Comparison of ENCODE assay signal across 11 mouse cellular contexts in the genomic region with DNA sequence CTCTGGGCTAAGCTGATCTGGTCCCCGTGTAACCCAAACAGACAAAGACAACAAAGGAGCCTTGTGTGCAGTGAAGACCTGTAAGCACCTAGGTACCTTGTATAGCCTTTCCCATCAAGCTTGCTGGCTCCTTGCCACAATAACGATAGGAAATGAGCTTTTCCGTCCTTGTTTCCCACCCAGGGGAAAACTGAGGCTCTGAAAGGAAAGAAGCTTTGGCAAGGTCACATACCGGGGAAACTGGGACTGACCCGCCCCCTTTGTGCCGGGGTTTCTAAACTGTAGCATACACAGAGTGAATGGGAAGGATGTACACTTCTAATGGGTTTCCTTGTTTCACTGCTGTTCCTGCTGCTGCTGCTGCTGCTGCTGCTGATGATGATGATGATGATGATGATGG. TPM values are rescaled to one million over a fixed set of nuclear protein-coding genes. Genes with fewer than 3 reads are reported as not detected.
DNase-seq lines count a peak whose midpoint lies in the region; ATAC-seq lines count a peak whose summit lies in the region.
"Had no signal": no experiment of that assay in that cellular context is flagged by ENCODE, and none has a peak within 500 bp of the region (broad histone marks: within the 10 kb centered on the region; RNA-seq: fewer than 3 reads in every experiment).

No protein-coding gene starts in this region.

- peaks cover 19% of the 10 kb centered on the region for H3K4me1 ChIP-seq in forebrain, embryonic 10.5 days
- H3K4me1 ChIP-seq in forebrain, embryonic 11.5 days (replicated peaks; ENCODE audit: control insufficient read depth, insufficient read depth, low read length) = no peaks in the 10 kb centered on the region
- peaks cover 31% of the 10 kb centered on the region for H3K4me1 ChIP-seq in hindbrain, embryonic 13.5 days (replicated peaks)

- no peak overlapping the region for H3K4me2 ChIP-seq in forebrain, embryonic 11.5 days (ENCODE audit: low read depth, low read length, severe bottlenecking)
- 0 out of 2 replicates have a peak overlapping the region, but pooled peaks have one; percentile 7 for H3K4me2 ChIP-seq in hindbrain, embryonic 13.5 days
- H3K4me2 ChIP-seq: liver, embryonic 13.5 days had no signal

- no peak overlapping the region for H3K4me3 ChIP-seq in forebrain, embryonic 10.5 days
- H3K4me3 ChIP-seq in forebrain, embryonic 11.5 days (ENCODE audit: low read depth, low read length) = no peak overlapping the region
- no peak overlapping the region for H3K4me3 ChIP-seq in hindbrain, embryonic 13.5 days
- H3K4me3 ChIP-seq: liver, embryonic 13.5 days; myocyte had no signal

- H3K9me3 ChIP-seq in forebrain, embryonic 10.5 days = no peaks in the 10 kb centered on the region
- H3K9me3 ChIP-seq in forebrain, embryonic 11.5 days (ENCODE audit: control insufficient read depth, low read length) = no peaks in the 10 kb centered on the region
- no peaks in the 10 kb centered on the region for H3K9me3 ChIP-seq in hindbrain, embryonic 13.5 days
- H3K9me3 ChIP-seq: liver, embryonic 13.5 days had no signal

- H3K27ac ChIP-seq in forebrain, embryonic 10.5 days = 0 out of 2 replicates have a peak overlapping the region, but pooled peaks have one; percentile 20
- H3K27ac ChIP-seq in forebrain, embryonic 11.5 days (ENCODE audit: low read depth, low read length) = no peak overlapping the region
- H3K27ac ChIP-seq in hindbrain, embryonic 13.5 days = peak overlapping the region; percentile 58
- H3K27ac ChIP-seq: liver, embryonic 13.5 days had no signal

- no peaks in the 10 kb centered on the region for H3K36me3 ChIP-seq in forebrain, embryonic 10.5 days (replicated peaks)
- H3K36me3 ChIP-seq in forebrain, embryonic 11.5 days (ENCODE audit: control insufficient read depth, insufficient read depth, low read length) = no peaks in the 10 kb centered on the region
- H3K36me3 ChIP-seq in hindbrain, embryonic 13.5 days = no peaks in the 10 kb centered on the region
- H3K36me3 ChIP-seq: liver, embryonic 13.5 days had no signal

- no peaks in the 10 kb centered on the region for H3K27me3 ChIP-seq in forebrain, embryonic 10.5 days (ENCODE audit: poor library complexity, severe bottlenecking)
- H3K27me3 ChIP-seq in forebrain, embryonic 11.5 days (ENCODE audit: control insufficient read depth, insufficient read depth, low read length) = no peaks in the 10 kb centered on the region
- H3K27me3 ChIP-seq in hindbrain, embryonic 13.5 days = 0 out of 2 replicates have a peak, but pooled peaks cover 8% of the 10 kb centered on the region
- H3K27me3 ChIP-seq: liver, embryonic 13.5 days had no signal

- no peak overlapping the region for H3K9ac ChIP-seq in forebrain, embryonic 11.5 days (ENCODE audit: low read length)
- 0 out of 2 replicates have a peak overlapping the region, but pooled peaks have one; percentile 19 for H3K9ac ChIP-seq in hindbrain, embryonic 13.5 days
- H3K9ac ChIP-seq: liver, embryonic 13.5 days had no signal

- no peak for DNase-seq in forebrain, embryonic 10.5 days (ENCODE audit: extremely low spot score, low spot score)
- DNase-seq in forebrain, embryonic 11.5 days (ENCODE audit: low spot score) = no peak
- peak; percentile 18 for DNase-seq in adrenal gland, postnatal 10 days
- DNase-seq in kidney, postnatal 36 days = peak; percentile 50 to 60
- DNase-seq in left cerebral cortex, adult 8-10 months (ENCODE audit: low spot score in 2 of 2) = no peak
- DNase-seq in layer of hippocampus, adult 9-10 months (ENCODE audit: low spot score) = no peak
- no peak for DNase-seq in urinary bladder, postnatal 4 days (ENCODE audit: low spot score in 2 of 2)
- DNase-seq: cerebellum, adult 9-10 months; liver, embryonic 13.5 days had no signal

- ATAC-seq in forebrain, embryonic 11.5 days (replicated peaks; ENCODE audit: low FRiP score) = no peak
- ATAC-seq in hindbrain, embryonic 13.5 days (ENCODE audit: low FRiP score) = no peak

- 70% methylated on average over 6 of the region's 6 CpGs for WGBS in forebrain, embryonic 10.5 days
- WGBS in forebrain, embryonic 11.5 days = 63% methylated on average over 6 of the region's 6 CpGs
- WGBS in hindbrain, embryonic 13.5 days = 49% methylated on average over 6 of the region's 6 CpGs

RNA-seq across cellular contexts. Expression of a gene that starts 12.1 kb away (rescaled TPM):
- 0.22 TPM in 1 of 2 replicates, not detected in the other for polyA plus RNA-seq in forebrain, embryonic 10.5 days (2016; fragmentation: Nextera tagmentation; extraction: Ambion mirVana)
- not detected in 2 replicates for polyA plus RNA-seq in forebrain, embryonic 11.5 days (2014; fragmentation: Nextera tagmentation; extraction: Ambion mirVana)
- 1 to 10 TPM in 1 of 2 experiments, under 1 TPM in 1; 0.48 to 1.4 TPM for total RNA-seq in adrenal gland, postnatal 10 days (2021)
- polyA plus RNA-seq in hindbrain, embryonic 13.5 days (2015; fragmentation: Nextera tagmentation; extraction: Ambion mirVana) = 0.62 and 1.2 TPM in 2 replicates
- total RNA-seq in left cerebral cortex, adult 8-10 months (2022) = not detected

Comparison
In these comparisons a context has a peak if more than half of its experiments do, and no peak if none do; other contexts are left out.
1. DNase-seq: peak in adrenal gland, postnatal 10 days (single experiment) and kidney, postnatal 36 days (2 of 2); none in forebrain, embryonic 10.5 days (single experiment), forebrain, embryonic 11.5 days (single experiment), left cerebral cortex, adult 8-10 months (0 of 2), layer of hippocampus, adult 9-10 months (single experiment) and urinary bladder, postnatal 4 days (0 of 2).